Mouse (Mus musculus) spleen, postnatal 10 days (tissue): Measurements from ENCODE around the gene Mafk.

ENCODE experiments used
- DNase-seq, 2 experiments: peaks; one replicate each; pipeline ENCODE4 v3.0.0; 2021 to 2022; ENCODE audit warnings: low spot score in 2 of 2

The Mafk gene

DNA sequence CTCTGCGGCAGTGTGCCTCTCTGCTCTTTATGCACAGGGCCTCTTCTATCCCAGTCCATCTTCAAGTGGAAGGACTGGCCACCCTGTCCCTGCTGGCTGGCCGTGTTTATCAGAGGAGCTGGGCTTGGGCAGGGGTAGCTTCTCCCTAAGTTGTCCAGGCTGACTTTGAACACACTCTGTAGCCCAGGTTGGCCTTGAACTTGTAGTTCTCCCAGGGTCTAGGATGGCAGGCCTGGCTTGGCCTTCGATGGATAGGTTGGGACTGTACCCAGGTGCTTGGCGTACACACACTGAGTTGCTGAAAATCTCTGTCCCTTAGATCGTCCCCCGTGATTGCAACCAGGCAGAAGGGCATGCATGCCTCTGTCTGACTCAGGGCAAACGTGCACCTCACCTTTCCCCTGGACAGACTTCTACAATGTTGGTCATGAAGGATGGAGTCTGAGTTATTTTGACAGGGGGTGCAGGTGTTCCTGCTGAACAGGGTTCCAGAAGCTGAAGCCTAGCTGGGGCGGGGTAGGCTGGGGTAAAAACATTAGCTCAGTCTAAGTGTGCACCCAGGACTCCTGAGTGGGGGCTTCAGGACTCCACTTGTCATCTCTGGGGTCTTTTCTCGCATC, 4.8 kb downstream of the Mafk start:
- peak in 1 of 2 experiments; percentile 7 for DNase-seq

GRCm38 (mm10) chr5:139796900-139797299, 5.6 kb downstream of the Mafk start:
- peak in 1 of 2 experiments; percentile 15 for DNase-seq

DNA sequence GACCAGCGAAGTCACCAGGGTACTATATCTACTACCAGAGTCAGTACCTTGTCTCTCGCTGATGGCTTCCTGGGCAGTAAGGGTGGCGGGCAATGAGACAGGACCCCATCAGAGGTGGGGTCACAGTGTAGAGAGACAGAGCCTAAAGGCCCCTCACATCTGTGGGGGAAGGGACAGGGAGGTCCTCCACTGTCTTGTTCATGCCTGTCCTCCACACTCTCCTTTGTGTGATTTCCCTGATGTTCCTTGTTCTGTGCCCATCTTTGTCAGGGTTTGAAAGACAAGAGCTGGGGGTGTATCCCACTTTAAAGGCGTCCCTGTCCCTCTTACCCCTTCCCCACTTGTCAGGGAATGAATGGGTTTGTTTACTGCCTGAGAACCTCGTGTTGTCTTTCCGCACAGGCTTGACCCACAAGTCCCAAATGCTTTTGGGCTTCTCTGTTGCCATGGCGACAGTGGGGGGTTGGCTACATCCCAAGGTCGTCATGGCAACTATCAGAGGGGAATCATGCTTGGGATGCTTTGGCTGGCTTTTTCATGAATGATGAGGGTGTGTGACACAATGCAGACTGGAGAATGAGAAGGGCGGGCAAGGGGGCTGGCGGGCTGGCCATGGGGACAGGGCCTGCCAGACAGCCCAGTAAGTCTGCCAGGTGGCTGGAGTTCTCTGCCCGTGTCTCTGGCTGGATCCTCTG, 6.3 kb downstream of the Mafk start:
- DNase-seq: no peak

DNA sequence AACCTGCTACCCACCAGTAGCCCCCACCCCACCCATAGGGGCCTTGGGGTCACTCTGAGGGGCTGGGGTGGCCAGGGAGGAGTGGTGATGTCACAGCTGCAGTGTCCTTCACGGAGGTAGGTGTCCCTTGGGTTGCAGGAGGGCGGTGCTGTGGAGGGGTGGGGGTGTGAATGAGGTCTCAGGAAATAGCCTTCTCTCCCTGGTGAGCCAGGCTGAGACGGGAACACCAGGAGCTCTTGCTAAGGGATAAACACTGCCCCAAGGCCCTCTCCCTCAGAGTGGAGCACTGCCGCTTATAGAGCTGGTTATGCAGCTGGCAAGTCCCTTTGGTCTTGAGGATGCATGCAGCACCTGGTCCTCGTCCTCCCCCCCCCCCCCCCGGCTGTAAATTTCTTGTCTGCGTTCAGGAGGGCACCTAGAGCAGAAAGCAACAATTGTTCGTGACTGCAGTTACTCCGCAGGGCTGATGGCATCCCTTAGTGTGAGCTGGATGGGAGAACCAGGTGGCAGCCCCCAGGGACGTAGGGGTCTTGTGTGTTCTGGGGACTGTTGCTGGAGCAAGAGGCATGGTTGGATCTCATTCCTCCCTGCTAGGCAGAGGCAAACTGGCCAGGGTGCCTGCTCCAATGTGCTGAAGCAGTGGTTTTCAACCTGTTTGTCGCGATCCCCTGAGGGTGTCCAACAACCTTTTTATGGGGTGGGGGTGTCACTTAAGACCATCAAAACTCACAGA, 7.0 kb downstream of the Mafk start:
- no peak for DNase-seq

DNA sequence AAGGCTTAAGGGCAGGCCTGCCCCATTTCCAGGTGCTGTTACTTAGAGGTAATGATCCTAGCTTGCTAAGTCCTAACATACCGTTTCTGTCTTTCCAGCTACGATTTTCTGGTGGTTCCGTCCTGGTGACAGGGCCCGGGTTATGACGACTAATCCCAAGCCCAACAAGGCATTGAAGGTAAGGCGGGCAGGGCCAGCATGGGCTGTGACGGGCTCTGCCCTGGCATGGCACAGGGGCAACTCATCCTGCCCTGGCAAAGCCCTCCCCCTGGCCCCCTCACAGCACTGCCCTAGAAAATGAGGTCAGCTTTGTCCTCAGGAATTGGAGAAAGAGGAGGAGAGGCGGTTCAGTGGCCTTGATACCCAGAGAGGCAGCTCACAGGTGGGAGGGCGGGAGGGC, 7.7 kb downstream of the Mafk start:
- DNase-seq: no peak

DNA sequence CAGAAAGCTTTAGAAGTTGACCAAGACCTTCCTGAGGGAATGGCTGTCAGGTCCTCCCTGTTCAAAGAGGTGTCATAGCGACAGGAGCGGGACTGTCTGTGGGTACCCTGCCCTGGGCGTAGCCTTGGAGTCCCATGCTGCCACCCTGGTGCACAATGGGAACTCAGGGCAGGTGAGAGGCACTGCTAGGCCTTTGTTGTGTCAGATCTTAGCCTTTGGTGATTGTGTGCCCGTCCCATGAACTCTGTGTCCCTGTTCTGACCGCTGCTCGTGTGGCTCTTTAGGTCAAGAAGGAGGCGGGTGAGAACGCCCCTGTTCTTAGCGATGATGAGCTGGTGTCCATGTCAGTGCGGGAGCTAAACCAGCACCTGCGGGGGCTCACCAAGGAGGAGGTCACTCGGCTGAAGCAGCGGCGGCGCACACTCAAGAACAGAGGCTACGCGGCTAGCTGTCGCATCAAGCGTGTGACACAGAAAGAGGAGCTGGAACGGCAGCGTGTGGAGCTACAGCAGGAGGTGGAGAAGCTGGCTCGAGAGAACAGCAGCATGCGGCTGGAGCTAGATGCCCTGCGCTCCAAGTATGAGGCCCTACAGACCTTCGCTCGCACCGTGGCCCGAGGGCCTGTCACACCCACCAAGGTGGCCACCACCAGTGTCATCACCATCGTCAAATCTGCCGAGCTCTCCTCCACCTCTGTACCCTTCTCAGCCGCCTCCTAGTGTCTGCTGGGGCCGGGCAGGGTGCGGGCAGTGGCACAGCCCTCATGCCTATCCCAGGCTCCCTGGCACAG, 8.7 kb downstream of the Mafk start:
- peak in 1 of 2 experiments; percentile 16 for DNase-seq

GRCm38 (mm10) chr5:139801231-139801630, 9.9 kb downstream of the Mafk start:
- peak in 1 of 2 experiments; percentile 12 for DNase-seq

DNA sequence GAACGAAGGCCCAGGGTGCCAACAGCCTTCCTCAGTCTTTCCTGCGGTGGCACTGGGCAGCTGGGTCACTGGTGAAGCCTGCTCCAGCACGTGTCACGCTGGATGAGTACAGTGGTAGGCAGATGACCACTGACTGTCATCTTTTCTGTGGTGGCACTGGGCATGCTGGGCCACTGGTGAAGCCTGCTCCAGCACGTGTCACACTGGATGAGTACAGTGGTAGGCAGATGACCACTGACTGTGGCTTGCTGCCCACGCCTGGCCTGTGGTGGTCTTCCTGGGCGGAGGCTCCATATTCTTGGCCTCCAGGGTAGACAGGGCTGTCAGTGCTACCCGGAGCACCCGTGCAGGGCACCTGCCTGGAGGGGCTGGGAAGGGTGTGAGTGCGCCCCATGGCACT, 10.6 kb downstream of the Mafk start:
- DNase-seq: peak in 1 of 2 experiments; percentile 15

DNA sequence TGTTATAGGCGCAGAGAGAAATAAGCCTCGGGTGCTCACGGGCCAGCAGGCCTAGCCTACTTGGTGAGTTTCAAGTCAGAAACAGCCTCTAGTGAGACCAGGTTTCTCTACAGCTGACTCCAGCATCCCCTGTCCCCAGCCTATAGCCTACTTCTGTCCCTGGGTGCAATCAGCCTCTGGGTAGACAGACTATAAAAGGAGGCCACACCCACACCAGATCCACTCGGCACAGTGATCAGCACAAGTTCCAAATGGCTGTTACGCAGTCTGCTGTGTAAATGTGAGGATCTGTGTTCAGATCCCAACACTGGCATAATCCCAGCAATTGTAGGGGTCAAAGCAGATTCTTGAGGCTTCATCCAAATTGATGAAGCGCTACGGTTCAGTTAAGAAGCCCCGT, 11.9 kb downstream of the Mafk start:
- peak in 1 of 2 experiments; percentile 51 for DNase-seq

DNA sequence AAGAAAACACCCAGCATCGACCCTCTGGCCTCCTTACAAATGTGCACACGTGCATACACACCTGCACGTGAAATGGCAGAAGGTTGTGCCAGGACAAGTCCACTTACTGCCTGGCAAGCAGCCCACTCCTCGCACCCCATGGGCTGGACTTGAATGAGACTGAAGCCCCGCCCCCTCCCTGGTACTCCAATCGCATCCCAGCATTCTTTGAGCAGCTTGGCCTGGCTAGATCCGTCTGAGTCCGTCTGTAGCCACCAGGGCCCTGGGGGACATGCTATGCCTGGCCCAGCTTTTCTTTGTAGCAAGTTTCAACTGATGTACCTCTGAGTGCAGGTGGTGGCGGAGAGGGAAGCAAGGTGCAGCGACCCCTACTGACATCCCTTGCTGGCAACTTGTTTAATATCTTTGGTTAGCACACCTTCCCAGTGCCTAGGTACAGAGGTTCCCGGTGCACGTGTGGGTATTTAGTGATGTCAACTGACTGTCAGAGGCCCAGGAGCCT, 12.3 kb downstream of the Mafk start:
- peak; percentile 75 to 90 for DNase-seq

GRCm38 (mm10) chr5:139804107-139804551, 12.8 kb downstream of the Mafk start:
- DNase-seq: peak; percentile 73 to 75

- peak; percentile 65 to 68 for DNase-seq
These were observed 13.3 kb downstream of the Mafk start for GRCm38 (mm10) chr5:139804573-139805111.

DNA sequence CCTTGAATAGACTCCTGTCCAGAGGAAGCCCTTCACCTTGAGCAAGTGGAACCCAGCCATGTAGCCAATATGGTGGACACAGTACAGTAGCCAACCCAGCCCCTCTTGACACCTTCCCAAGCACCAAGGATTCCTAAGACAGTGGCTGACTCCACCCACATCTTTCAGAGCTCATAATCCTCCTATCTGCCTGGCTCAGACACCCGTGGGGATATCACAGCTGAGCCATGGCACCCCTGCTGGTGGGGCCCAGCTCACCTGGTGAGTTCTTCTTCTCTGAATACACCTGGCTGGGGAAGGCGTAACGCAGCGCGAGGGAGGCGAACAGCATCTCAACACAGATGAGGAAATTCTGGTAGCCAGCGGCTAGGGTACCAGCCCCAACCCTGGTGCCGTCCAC, 14.6 kb downstream of the Mafk start:
- DNase-seq: peak in 1 of 2 experiments; percentile 52

- DNase-seq: peak; percentile 18 to 25
These were observed 18.1 kb downstream of the Mafk start for GRCm38 (mm10) chr5:139809397-139809796.

DNA sequence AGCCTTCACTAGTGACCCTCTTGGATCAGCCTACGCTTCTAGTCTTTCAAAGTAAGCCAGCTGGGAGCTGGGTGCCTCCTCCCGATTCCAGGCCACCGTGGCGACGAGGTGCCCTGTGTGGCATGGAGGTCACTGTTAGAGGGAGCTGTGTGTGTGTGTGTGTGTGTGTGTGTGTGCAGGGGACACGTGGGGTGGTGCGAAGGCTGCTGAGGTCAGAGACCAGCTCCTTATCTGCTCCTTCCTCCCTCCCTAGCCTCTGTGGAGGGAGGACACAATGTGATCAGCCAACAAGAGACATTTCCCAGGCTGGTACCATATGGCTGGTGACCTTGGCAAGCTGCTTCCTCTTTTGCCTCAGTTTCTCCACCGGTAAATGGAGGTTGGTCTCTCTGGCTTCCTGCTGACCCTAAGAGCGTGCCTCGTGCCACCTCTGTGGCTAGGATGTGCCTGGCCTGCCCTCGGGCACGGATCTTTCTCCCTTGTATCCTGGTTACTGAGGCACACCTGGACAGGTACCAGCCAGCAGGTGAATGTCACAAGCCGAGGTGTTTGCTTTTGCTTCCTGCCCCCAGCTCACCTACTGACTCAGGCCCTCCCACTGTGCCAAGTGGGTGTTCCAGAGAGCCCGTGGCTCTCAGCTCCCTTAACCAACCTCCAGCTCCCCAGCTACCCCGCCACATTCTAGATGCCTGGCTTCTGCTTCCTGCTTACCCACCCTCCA, 20.5 kb downstream of the Mafk start:
- peak; percentile 14 to 18 for DNase-seq

GRCm38 (mm10) chr5:139812398-139813125, 21.2 kb downstream of the Mafk start:
- DNase-seq: peak; percentile 23 to 26

- no peak for DNase-seq
These were observed 21.8 kb downstream of the Mafk start for GRCm38 (mm10) chr5:139813126-139813490.

DNA sequence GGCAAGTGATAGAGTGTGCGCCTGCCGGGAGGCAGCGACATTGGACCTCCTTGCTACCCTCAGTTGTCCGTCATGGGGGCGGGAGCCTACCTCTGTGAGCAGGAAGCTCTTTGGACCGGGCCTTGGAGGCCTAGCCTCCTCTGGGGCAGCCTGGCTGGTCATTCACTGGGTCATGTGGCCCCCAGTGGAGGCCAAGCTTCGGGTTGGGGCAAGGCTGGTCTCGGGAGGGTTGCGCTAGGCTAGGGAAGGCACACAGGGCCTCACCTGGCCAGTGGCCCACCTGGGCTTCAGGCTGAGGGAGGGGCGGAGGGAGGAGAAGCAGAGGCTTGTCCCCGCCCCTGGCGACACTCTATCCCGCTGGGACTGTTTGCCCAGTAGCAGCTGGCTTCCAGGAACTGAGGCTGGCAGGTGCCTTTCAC, 22.7 kb downstream of the Mafk start:
- DNase-seq: no peak

DNA sequence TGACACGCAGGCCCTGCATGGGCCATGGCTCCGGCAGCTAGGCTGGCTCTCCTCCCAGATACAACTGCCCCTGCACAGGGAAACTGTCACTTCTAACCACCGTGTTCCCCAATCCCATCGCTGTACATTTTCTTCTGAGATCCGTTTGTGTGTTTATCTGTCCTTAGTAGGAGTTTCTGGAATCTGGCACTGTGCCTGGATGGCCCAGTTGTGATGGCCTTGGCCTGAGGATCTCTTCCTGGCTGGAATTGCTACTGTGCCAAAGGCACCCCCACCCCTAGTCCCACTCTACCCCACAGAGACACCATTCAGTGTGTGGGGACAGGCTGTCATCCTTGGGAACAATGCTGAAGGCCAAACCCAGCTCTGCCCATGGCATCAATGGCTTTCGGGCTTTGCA, 24.7 kb downstream of the Mafk start:
- peak in 1 of 2 experiments; percentile 25 for DNase-seq

DNA sequence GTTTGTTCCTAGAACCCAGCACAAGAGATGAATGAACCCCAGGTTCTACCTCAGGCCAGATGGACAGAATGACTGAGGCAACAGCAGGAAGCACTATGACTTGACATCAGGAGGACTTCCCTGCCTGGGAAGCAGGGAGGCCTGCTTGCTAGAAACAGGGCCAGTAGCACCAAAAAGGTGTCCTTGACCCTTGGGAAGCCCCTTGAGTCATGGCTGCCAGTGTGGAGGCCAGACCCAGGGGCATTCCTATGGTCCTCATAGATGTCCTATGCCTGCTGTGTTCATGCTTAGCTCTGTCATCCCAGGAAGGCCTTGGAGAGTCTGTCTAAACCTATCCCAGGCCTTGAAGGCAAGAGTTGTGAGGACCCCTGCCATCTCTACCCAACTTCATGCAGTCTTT, 25.1 kb downstream of the Mafk start:
- DNase-seq: peak in 1 of 2 experiments; percentile 24
